Mouse (Mus musculus) cerebellum, adult 9-11 months (tissue): ENCODE measurements around the gene Sirt2.

ENCODE experiments used
- DNase-seq: peaks from one replicate; pipeline ENCODE4 v3.0.0; 2022

The Sirt2 gene

DNA sequence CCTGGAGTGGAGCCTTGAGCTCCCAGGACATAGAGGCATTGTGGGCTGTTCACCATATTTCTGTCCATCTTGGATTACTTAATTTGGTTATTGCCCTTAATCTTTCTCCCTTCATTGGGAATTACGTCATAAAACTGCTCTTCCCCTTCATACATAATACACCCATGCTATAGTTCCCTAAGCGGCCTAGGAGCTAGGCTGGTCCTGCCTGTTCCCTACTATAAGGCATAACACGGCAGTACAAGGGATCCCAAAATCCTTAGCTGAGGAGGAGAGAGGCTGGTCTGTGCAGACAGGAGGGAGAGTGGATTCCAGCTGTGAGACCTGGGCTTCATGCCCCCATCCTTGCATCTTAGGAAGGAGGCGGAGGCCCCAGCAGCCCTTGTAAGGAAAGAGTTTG lies 51.4 kb downstream of the Sirt2 start:
- no peak for DNase-seq

DNA sequence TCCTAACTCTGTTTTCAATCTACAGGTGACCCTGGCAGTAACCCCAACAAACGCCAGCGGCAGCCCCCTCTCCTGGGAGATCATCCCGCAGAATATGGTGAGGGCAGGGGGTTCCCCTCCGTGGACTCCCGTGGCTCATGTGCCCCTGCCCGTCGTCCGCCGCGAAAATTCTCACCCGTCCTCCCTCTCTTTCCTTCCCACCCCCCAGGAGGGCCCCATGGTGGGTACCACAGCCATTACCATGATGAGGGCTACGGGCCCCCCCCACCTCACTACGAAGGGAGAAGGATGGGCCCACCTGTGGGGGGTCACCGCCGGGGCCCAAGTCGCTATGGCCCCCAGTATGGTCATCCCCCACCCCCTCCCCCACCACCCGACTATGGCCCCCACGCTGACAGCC lies 51.9 kb downstream of the Sirt2 start:
- DNase-seq = peak; percentile 57

DNA sequence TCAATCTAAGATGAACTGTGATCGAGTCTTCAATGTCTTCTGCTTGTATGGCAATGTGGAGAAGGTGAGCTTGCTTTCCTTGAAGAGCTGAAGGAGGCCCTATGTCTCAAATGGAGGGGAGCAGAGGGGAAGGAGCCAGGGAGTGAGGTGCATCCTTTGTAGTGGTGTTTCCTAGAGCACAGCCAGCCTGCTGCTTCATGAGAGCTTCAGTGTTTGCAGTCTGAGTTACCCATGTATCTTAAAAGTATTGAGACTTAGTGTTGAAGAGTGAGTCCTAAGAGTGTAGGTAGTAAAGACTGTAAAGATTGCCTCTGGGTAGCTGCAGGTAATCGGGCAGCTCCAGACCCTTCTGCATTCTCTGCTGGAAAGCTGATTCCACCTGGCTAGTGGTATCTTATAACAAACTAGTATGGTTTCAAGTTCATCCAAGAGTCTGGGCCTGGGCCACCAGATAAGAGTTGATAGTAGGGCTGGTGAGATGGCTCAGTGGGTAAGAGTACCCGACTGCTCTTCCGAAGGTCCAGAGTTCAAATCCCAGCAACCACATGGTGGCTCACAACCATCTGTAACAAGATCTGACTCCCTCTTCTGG lies 52.4 kb downstream of the Sirt2 start:
- no peak for DNase-seq

DNA sequence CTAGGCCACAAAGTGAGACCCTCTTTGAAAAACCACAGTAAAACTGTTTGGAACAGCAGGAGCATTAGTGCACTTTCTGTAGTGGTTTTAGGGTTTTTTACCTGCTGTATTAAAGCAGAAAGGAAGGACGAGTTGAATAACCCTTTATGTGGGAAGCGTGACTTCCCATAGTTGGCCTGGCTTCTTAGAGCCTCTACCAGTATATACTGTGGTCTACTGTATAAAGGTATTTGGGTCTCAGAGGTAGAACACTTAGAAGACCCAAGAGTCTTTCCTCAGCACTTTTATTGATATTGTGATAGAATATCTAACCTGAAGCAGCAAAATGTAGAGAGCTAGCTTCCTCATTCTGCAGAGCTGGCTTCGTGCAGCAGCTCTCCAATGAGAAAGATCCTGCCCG lies 53.0 kb downstream of the Sirt2 start:
- no peak for DNase-seq

DNA sequence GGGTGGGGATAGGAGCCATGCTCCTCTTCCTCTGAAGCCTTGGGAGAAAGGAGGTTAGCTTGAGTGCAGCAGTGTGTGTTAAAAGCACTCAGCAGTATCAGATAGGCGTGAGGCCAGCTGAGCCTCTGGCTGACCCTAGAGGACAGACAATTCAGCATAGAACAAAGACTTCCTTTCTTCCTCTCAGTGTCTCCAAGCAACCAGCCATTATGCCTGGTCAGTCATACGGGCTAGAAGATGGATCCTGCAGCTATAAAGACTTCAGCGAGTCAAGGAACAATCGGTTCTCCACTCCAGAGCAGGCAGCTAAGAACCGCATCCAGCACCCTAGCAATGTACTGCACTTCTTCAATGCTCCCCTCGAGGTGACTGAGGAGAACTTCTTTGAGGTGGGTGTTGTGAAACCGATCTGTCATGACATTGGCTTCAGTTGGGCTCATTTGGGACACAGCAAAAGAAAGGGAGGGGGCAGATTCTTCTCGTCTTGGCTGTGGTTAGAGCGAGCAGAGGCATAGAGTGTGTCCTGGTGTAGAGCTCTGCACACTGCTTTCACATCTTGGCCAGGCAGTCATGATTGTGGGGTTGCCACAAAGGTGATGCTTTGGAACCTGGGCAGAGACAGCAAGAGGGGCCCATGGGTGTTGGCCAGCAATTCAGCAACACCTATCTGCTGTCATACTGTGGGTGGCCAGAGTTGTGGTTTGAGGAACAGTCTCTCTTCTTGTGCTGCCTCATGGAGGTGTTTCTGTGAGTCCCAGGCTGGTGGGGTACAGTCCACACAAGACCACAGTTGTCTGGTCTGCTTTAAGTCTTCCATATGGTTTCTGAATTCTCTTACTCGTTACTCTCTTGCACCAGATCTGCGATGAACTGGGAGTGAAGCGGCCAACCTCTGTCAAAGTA lies 54.1 kb downstream of the Sirt2 start:
- peak; percentile 27 for DNase-seq

DNA sequence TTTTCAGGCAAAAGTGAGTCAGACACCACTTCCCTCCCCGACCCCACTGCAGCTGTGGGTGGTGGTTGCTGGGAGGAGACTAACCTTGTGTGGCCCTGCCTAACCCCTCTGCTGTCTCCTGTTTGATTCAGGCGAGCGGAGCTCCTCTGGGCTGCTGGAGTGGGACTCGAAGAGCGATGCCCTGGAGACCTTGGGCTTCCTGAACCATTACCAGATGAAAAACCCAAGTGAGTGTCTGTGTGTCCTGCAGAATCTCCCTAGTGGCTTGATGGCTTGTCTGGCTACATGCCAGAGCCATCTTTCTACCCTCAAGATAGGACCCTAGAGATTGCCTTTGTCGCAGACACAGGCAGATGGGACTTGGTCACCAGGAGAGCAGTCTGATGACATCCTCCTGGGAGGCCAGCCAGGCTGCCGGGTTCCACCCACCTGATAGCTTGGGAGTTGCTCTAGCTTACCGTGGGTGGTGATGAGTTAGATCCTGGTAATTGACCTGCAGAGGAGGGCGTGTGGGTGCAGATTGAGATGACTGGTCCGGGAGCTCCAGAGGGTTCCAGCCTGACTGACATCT lies 54.8 kb downstream of the Sirt2 start:
- DNase-seq = peak; percentile 80

DNA sequence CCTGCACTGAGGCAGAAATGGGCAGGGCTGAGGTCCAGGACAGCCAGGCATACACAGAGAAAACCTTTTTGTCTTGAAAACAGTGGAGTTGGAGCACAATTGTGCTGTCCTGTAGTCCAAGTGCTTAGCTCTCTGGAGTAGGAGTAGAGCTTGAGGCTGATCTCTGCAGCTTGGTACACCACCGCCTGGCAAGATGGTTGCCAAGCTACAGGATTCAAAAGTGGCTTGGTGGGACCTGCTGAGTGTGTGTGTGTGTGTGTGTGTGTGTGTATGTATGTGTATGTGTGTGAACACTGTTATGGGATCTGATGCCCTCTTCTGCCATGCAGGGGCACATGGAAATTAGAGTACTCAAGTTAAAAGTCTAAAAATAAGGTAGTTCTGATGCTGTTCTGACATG lies 56.0 kb downstream of the Sirt2 start:
- peak; percentile 18 for DNase-seq

DNA sequence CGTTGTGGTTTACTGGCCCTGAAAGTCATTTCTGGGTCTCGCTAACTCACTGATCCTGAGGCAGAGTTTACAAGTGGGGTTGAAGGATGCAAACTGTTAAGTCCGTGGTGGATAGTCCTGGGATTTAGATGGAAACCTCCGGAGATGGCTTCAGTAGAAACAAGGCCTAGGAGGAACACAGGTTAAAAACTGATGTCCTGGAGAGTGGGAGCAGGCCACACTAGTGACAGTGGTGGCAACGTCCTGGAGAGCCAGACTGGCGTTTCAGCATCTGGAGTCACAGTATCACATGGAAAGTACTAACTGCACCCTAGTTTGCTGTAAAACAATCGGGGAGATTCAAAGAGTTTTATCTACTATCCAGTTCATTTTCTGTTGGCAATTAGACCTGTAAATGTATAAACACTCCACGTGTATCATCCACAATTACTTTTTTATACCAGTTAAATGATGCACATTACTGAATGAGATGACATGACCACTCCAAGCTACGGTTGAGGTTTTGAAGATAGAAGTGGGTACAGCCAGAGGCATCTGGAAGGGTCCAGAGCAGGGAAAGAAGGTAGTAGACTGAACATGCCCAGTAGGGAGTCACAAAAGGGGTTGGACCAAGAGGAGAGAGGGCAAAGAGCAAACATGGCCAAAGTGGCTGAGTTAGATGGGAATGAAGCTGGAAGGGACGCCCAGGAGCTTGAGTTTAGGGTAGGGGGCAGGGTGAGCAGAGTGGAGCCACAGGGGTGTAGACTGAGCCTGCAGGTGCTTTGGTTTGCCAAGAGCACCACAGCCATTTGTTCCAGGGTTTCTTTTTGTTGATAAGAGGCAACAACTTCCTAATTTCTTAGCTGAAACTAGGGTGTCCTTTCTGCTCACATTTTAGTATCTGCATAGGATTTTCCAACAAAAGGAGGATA lies 56.7 kb downstream of the Sirt2 start:
- DNase-seq = peak; percentile 32

DNA sequence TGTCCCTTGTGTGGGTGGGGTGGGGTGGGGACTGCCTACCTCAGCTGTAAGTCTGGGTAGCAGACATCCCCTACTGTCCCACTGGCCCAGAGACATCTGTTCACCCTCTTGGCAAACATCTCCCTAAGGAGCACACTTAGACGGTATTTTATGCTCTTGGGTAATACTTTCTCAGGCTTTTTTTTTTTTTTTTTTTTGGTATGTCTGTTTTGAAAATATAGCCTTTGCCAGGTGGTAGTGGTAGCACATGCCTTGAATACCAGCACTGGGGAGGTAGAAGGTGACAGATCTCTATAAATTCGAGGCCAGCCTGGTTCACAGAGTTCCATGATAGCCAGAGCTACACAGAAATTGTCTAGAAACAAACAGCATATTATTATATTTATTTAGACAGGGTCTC lies 57.4 kb downstream of the Sirt2 start:
- peak; percentile 16 for DNase-seq

DNA sequence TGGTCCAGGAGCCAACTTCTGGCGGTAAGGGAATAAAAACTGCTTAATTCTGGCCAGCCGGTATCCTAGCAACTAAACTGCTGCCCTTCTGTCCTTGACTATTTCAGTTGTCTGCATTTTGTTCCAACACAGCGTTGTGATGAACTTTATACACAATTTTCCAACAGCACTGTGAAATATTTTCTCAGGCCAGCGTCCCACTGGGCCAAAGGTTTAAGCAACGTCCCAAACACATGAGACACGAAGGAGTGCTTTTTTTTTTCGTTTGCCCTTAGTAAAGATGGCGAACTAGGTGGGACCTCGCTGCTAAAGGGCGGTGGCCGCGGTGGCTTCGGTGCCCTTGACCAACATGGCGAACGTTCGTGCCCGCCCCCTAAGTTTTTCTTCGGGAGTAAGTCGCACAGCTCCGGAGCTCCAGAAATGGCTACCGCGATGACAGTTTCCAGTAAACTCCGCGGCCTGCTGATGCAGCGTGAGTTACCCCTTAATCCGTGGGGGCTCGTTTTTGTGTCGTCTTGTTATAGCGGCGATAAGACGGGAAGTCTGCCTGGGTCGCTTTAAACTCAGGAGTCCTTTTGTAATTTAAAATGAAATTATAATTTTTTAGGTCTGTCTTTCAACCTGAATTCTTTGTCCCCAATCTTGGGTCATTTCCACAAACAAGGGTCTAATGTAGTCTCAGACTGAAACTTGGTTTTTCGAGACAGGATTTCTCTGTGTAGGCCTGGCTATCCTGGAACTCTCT lies 58.6 kb downstream of the Sirt2 start, which contains the start of gene Ech1:
Gene Ech1, plus strand, starts transcription at position 277 of the 745 bp plus-strand sequence.
- DNase-seq = peak; percentile 87

DNA sequence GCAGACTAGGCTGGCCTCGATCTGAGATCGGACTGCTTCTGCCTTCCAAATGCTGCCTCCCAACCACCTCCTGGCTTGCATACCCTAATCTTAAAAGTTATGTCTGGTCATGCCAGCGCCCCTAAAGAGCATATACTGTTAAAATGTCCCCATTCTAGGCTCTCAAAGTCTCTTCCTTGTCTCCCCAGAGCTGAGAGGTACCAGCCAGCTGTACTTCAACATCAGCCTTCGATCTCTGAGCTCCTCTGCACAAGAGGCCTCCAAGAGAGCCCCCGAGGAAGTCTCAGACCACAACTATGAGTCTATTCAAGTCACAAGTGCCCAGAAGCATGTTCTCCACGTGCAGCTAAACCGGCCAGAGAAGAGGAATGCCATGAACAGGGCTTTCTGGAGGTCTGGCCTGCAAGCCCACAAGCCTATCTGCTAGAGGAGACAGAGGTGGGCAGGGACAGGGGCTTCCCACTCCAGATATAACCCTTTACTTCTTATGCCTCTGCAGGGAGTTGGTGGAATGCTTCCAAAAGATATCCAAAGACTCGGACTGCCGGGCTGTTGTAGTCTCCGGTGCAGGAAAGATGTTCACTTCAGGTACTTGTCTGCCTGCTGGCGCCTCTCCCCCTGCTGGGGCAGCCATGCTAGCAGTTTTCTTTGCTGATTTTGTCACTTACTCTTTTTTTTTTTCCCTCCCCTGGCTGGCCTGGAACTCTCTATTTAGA lies 59.3 kb downstream of the Sirt2 start:
- peak; percentile 51 for DNase-seq

DNA sequence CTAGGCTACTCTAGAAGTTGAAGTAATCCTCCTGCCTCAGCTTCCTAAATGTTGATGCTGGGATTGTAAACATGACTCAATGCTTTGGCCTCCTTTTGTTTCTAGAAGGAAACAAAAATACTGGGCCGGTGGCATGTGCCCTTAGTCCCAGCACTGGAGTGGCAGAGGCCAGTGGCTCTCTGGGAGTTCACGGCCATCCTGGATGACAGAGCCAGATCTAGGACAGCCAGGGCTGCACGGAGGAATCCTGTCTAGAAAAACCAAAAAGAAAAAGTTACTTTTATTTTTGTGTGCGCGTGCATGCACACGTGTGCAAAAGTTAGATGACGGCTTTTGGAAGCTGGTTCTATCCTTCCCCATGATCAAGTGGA lies 59.9 kb downstream of the Sirt2 start:
- DNase-seq = peak; percentile 27

DNA sequence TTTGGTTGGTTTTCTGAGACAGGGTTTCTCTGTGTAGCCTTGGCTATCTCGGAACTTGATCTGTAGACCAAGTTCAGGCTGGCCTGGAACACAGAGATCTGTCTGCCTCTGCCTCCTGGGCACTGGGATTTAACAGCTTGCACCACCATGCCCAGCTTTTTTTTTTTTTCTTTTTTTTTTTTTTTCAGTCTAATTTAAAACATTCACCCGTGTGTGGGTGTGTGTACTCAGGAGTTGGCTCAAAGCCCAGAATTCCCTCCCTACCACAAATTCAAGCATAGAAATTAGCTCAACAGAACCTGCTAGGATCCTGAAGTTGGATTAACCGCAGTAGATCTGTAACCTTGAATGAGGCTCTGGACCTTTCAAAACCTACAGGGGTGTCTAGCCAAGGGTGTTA lies 60.8 kb downstream of the Sirt2 start:
- peak; percentile 44 for DNase-seq

DNA sequence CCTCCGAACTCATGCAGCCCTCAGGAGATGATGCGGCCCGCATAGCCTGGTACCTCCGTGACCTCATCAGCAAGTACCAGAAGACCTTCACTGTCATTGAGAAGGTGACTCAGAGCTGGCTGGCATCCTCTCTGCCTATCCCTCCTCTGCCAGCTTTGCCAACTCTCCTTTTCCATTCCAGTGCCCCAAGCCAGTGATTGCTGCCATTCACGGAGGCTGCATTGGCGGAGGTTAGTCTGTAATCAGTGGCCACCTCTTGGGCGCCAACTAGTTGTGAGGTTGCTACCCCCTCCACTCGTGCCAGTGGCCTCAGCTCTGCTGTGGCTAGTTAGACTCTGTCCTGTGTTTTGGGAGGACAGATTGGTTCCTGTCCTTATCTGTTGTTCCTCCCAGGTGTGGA lies 63.3 kb downstream of the Sirt2 start:
- no peak for DNase-seq

DNA sequence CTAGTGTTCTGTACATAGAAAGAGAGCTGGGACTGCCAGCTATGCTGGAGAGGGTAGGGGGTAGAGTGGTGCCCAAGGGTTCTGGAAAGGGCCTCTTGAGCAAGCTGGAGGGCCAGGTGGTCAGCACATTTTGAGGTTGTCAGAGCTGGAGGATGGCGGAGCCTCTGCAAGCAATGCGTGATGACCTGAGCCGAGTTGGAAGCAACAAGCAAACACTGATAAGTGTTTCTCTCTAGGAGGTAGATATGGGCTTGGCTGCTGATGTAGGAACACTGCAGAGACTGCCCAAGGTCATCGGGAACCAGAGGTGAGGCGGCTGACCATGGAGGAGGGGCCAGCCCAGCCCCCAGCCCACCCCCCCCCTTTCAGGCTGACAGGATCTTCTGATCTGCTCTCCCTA lies 64.4 kb downstream of the Sirt2 start:
- DNase-seq = no peak

DNA sequence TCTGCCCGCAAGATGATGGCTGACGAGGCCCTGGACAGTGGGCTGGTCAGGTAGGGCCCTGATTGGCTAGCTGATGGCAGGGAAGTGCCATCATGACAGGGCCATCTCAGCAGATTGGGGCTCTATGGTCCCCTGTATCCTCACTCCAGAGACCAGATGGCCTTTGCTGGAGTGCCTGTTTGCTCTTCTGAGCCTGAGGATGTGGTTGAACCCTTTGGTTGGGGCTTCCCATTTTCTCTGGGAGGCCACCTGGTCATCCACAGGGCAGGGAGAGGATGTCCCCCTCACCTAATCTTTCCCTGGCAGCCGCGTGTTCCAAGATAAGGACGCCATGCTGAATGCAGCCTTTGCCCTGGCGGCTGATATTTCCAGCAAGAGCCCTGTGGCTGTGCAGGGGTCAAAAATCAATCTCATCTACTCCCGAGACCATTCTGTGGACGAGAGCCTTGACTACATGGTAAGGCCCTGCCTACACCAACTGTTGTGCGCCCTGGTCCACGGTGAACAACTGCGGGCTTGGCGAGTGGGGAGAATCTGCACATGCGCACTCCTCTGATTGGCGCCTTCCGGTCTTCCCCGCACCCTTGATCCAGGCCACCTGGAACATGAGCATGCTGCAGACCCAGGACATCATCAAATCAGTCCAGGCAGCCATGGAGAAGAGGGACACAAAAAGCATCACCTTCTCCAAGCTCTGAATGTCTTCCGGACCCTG lies 65.0 kb downstream of the Sirt2 start:
- no peak for DNase-seq

DNA sequence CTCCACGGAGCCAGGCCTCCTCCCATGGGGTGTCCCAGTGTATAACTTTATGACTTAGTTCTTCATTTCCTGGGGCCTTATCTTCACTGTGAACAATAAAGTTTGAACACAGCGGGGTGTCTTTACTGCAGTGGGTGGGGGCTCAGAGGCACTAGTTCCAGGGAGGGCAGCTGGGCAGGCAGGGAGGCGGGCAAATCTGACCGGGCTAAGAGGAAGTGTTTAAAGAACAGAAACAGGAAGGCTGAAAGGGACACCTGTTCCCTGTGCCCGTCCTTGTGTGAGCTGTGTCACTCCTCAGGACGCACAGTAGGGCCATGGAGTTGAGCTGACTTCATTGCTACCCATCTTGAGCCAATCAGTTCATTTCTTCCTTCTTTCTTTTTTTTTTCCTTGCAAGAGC lies 65.6 kb downstream of the Sirt2 start:
- no peak for DNase-seq

DNA sequence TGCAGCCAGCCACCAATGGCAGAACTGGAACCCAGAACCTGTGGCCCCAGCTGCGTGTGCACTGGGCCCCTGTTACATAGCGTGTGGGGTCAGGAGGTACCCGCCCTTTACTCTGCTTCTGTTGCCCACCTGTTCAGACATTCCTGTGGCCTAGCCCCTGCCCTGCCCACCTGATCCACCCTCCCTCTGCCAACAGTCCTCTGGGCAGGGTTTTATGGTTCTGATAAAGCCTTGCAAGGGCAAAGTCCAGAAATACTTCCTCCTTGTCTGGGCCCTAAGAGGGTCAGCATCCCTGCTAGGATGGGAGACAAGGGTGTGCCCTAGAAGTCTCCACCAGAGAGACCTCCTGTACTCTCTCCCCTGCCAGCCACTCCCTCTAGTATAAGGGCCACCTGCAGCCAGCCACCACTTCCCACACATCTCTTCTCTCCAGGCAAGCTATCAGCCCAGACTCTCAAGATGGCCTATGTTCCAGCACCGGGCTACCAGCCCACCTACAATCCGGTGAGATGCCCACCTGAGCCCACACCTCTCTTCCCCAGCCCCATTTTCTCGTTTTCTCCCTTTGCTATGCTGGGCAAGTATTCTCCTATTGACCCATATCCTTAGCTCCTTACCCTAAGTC lies 67.3 kb downstream of the Sirt2 start, which contains the start of gene Lgals4:
Gene Lgals4, plus strand, starts transcription at position 132 of the 625 bp plus-strand sequence.
- no peak for DNase-seq

DNA sequence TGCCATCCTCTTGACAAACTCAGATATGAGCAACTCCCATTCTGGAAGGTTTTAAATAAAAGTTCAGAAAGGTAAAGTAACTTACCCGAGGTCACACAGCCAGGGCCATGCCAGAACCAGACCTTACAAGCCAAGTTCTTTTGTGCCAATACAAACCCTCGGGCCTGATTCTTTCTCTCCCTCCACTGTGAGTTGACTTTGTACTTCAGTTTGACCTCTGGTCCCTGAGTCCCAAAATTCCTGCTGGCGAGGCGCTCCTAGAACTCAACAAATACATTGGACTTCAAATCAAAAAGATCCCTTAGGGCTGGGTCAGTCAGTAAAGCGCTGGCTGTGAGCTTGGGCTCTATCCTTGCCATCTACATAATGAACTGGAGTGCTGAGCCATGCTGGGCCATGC lies 70.4 kb downstream of the Sirt2 start:
- no peak for DNase-seq
